Comparison of ENCODE assay signal across 23 mouse cellular contexts in the genomic region with DNA sequence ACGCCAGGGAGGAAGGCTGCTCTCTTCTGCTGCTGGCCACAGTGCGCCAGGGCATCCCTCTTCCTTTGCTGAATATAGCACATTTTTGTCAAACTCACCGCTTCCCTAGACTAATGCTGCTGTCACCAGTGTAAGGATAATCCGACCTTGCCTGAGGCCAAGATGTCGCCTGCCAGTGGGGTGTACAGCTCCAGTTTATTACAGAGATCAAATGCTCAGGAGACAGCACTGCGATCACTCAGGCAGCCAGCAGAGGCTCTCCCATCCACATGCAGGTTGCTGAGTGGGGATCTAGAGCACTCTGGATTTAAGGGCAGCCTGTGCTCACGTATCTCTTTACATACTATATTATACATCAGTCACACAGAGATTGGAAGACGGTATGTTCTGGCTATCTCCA. TPM values are rescaled to one million over a fixed set of nuclear protein-coding genes. Genes with fewer than 3 reads are reported as not detected.
DNase-seq lines count a peak whose midpoint lies in the region; ATAC-seq and TF ChIP-seq lines count a peak whose summit lies in the region.
"Had no signal": no experiment of that assay in that cellular context is flagged by ENCODE, and none has a peak within 500 bp of the region (broad histone marks: within the 10 kb centered on the region; RNA-seq: fewer than 3 reads in every experiment).

No protein-coding gene starts in this region.

- 0 out of 2 replicates have a peak, but pooled peaks have one; percentile 8 for ATAC-seq in forebrain, postnatal 0 days
- ATAC-seq in forebrain, embryonic 14.5 days = no peak
- ATAC-seq in hindbrain, embryonic 15.5 days (ENCODE audit: low FRiP score, low read depth) = 0 out of 2 replicates have a peak, but pooled peaks have one; percentile 15
- ATAC-seq in midbrain, postnatal 0 days (ENCODE audit: low FRiP score) = peak; percentile 55; the same call in 1 of the 2 replicates

- no peaks in the 10 kb centered on the region for H3K36me3 ChIP-seq in forebrain, postnatal 0 days (ENCODE audit: insufficient read depth)
- no peaks in the 10 kb centered on the region for H3K36me3 ChIP-seq in forebrain, embryonic 14.5 days (ENCODE audit: control insufficient read depth, insufficient read depth, low read length)
- H3K36me3 ChIP-seq in hindbrain, embryonic 15.5 days = no peaks in the 10 kb centered on the region
- H3K36me3 ChIP-seq in hindbrain, embryonic 10.5 days = no peaks in the 10 kb centered on the region
- H3K36me3 ChIP-seq in midbrain, postnatal 0 days (ENCODE audit: insufficient read depth, low read length) = no peaks in the 10 kb centered on the region
- H3K36me3 ChIP-seq: embryonic facial prominence, embryonic 12.5 days; heart, embryonic 15.5 days; limb, embryonic 10.5 days; liver, embryonic 15.5 days; neural tube, embryonic 13.5 days had no signal

- no peak for DNase-seq in forebrain, postnatal 0 days
- no peak for DNase-seq in forebrain, embryonic 14.5 days (ENCODE audit: low spot score)
- DNase-seq in hindbrain, embryonic 10.5 days (ENCODE audit: low spot score) = no peak
- peak; percentile 15 to 19 for DNase-seq in left cerebral cortex, postnatal 36 days (ENCODE audit: low spot score in 2 of 2)
- no peak for DNase-seq in left cerebral cortex, adult 11 months (ENCODE audit: low spot score)
- DNase-seq in midbrain, postnatal 0 days (ENCODE audit: low spot score) = no peak
- DNase-seq in adrenal gland, adult 8-10 months = no peak
- DNase-seq: adrenal gland, postnatal 25 days; cerebellum, adult 11-12 months; gastrocnemius, postnatal 10 days; heart, postnatal 36 days; kidney, adult 9 months; liver; lung, postnatal 4 days; thymus, adult 18-20 months; thymus, postnatal 36 days had no signal

- no peak overlapping the region for H3K4me2 ChIP-seq in forebrain, postnatal 0 days (ENCODE audit: low read depth)
- H3K4me2 ChIP-seq in forebrain, embryonic 14.5 days (ENCODE audit: low read length) = no peak overlapping the region
- H3K4me2 ChIP-seq in hindbrain, embryonic 15.5 days = no peak overlapping the region
- H3K4me2 ChIP-seq in midbrain, postnatal 0 days (ENCODE audit: low read depth, low read length, poor library complexity, severe bottlenecking) = no peak overlapping the region
- H3K4me2 ChIP-seq: embryonic facial prominence, embryonic 12.5 days; heart, embryonic 15.5 days; liver, embryonic 15.5 days; neural tube, embryonic 13.5 days had no signal

- intact Hi-C loops in left cerebral cortex, postnatal 36 days (cut with DNase I) = no loop called here

- H3K9me3 ChIP-seq in forebrain, postnatal 0 days (ENCODE audit: low read length) = no peaks in the 10 kb centered on the region
- H3K9me3 ChIP-seq in forebrain, embryonic 14.5 days (replicated peaks; ENCODE audit: control insufficient read depth, low read length) = no peaks in the 10 kb centered on the region
- H3K9me3 ChIP-seq in hindbrain, embryonic 15.5 days = no peaks in the 10 kb centered on the region
- no peaks in the 10 kb centered on the region for H3K9me3 ChIP-seq in hindbrain, embryonic 10.5 days
- no peaks in the 10 kb centered on the region for H3K9me3 ChIP-seq in midbrain, postnatal 0 days (ENCODE audit: low read length)
- H3K9me3 ChIP-seq: embryonic facial prominence, embryonic 12.5 days; heart, embryonic 15.5 days; limb, embryonic 10.5 days; liver, embryonic 15.5 days; neural tube, embryonic 13.5 days had no signal

- 73% methylated on average over 8 of the region's 8 CpGs for WGBS in forebrain, postnatal 0 days
- WGBS in forebrain, embryonic 14.5 days = 74% methylated on average over 8 of the region's 8 CpGs
- 72% methylated on average over 8 of the region's 8 CpGs for WGBS in hindbrain, embryonic 15.5 days
- WGBS in hindbrain, embryonic 10.5 days = 82% methylated on average over 8 of the region's 8 CpGs
- WGBS in midbrain, postnatal 0 days = 50% methylated on average over 8 of the region's 8 CpGs

- no peaks in the 10 kb centered on the region for H3K27me3 ChIP-seq in forebrain, postnatal 0 days (ENCODE audit: insufficient read depth, low read length)
- no peaks in the 10 kb centered on the region for H3K27me3 ChIP-seq in forebrain, embryonic 14.5 days (replicated peaks; ENCODE audit: control insufficient read depth, insufficient read depth, low read length)
- H3K27me3 ChIP-seq in hindbrain, embryonic 15.5 days = no peaks in the 10 kb centered on the region
- H3K27me3 ChIP-seq in hindbrain, embryonic 10.5 days (ENCODE audit: insufficient read depth, poor library complexity, severe bottlenecking) = no peaks in the 10 kb centered on the region
- no peaks in the 10 kb centered on the region for H3K27me3 ChIP-seq in midbrain, postnatal 0 days (ENCODE audit: insufficient read depth, low read length)
- H3K27me3 ChIP-seq: embryonic facial prominence, embryonic 12.5 days; heart, embryonic 15.5 days; liver, embryonic 15.5 days; neural tube, embryonic 13.5 days had no signal

- no peak overlapping the region for H3K4me3 ChIP-seq in forebrain, postnatal 0 days (ENCODE audit: low read depth, low read length)
- H3K4me3 ChIP-seq in forebrain, embryonic 14.5 days (ENCODE audit: low read depth, low read length) = no peak overlapping the region
- H3K4me3 ChIP-seq in hindbrain, embryonic 15.5 days = no peak overlapping the region
- no peak overlapping the region for H3K4me3 ChIP-seq in hindbrain, embryonic 10.5 days
- no peak overlapping the region for H3K4me3 ChIP-seq in midbrain, postnatal 0 days (ENCODE audit: low read depth, low read length)
- H3K4me3 ChIP-seq: embryonic facial prominence, embryonic 12.5 days; heart, embryonic 15.5 days; limb, embryonic 10.5 days; liver, embryonic 15.5 days; myocyte; neural tube, embryonic 13.5 days had no signal

- H3K9ac ChIP-seq in forebrain, postnatal 0 days = no peak overlapping the region
- H3K9ac ChIP-seq in forebrain, embryonic 14.5 days (ENCODE audit: low read length) = no peak overlapping the region
- H3K9ac ChIP-seq in hindbrain, embryonic 15.5 days = no peak overlapping the region
- H3K9ac ChIP-seq in midbrain, postnatal 0 days (replicated peaks; ENCODE audit: low read length, poor library complexity, severe bottlenecking) = no peak overlapping the region
- H3K9ac ChIP-seq: embryonic facial prominence, embryonic 12.5 days; heart, embryonic 15.5 days; liver, embryonic 15.5 days; neural tube, embryonic 13.5 days had no signal

- H3K4me1 ChIP-seq in forebrain, postnatal 0 days (ENCODE audit: insufficient read depth) = no peaks in the 10 kb centered on the region
- H3K4me1 ChIP-seq in forebrain, embryonic 14.5 days (ENCODE audit: control insufficient read depth, insufficient read depth, low read length) = no peaks in the 10 kb centered on the region
- H3K4me1 ChIP-seq in hindbrain, embryonic 15.5 days (replicated peaks) = no peaks in the 10 kb centered on the region; the same call in 1 of the 2 replicates
- no peaks in the 10 kb centered on the region for H3K4me1 ChIP-seq in hindbrain, embryonic 10.5 days (replicated peaks)
- no peaks in the 10 kb centered on the region for H3K4me1 ChIP-seq in midbrain, postnatal 0 days (ENCODE audit: insufficient read depth, low read length)
- H3K4me1 ChIP-seq: embryonic facial prominence, embryonic 12.5 days; heart, embryonic 15.5 days; limb, embryonic 10.5 days; liver, embryonic 15.5 days; neural tube, embryonic 13.5 days had no signal

- H3K27ac ChIP-seq in forebrain, postnatal 0 days (ENCODE audit: low read depth, low read length) = no peak overlapping the region
- H3K27ac ChIP-seq in forebrain, embryonic 14.5 days (ENCODE audit: low read depth, low read length) = no peak overlapping the region
- no peak overlapping the region for H3K27ac ChIP-seq in hindbrain, embryonic 15.5 days (replicated peaks)
- no peak overlapping the region for H3K27ac ChIP-seq in hindbrain, embryonic 10.5 days
- no peak overlapping the region for H3K27ac ChIP-seq in midbrain, postnatal 0 days (ENCODE audit: low read depth, low read length)
- H3K27ac ChIP-seq: embryonic facial prominence, embryonic 12.5 days; heart, embryonic 15.5 days; limb, embryonic 10.5 days; liver, embryonic 15.5 days; neural tube, embryonic 13.5 days had no signal

- peak; percentile 28; the same call in 1 of the 2 replicates for TF ChIP-seq CTCF in forebrain, postnatal 0 days (IDR thresholded peaks at IDR 0.05; ENCODE audit: low read depth)
- TF ChIP-seq CTCF in midbrain, postnatal 0 days (IDR thresholded peaks at IDR 0.05) = peak; percentile 51

RNA-seq across cellular contexts. Expression of gene Ccdc149, which starts 22.1 kb away (rescaled TPM):
- total RNA-seq in forebrain, postnatal 0 days (2014; rRNA removed) = 16.1 and 21.4 TPM in 2 replicates
- 13.4 and 16.0 TPM in 2 replicates for polyA plus RNA-seq in forebrain, postnatal 0 days (2015; fragmentation: Nextera tagmentation; extraction: Ambion mirVana)
- polyA plus RNA-seq in forebrain, embryonic 14.5 days (2014; fragmentation: Nextera tagmentation; extraction: Ambion mirVana) = 8.5 and 9.6 TPM in 2 replicates
- 13.2 and 14.3 TPM in 2 replicates for polyA plus RNA-seq in hindbrain, embryonic 15.5 days (2015; fragmentation: Nextera tagmentation; extraction: Ambion mirVana)
- 2.3 and 2.5 TPM in 2 replicates for polyA plus RNA-seq in hindbrain, embryonic 10.5 days (2016; fragmentation: Nextera tagmentation; extraction: Ambion mirVana)
- total RNA-seq in left cerebral cortex, postnatal 36 days (2021) = 10 to 100 TPM; 65.0 to 73.3 TPM
- total RNA-seq in midbrain, postnatal 0 days (2014; rRNA removed) = 19.9 and 21.2 TPM in 2 replicates
- 13.8 and 14.1 TPM in 2 replicates for polyA plus RNA-seq in midbrain, postnatal 0 days (2015; fragmentation: Nextera tagmentation; extraction: Ambion mirVana)
- 10 to 100 TPM in 3 of 4 experiments, 1 to 10 TPM in 1; 8.9 to 16.8 (median 13.3) TPM for total RNA-seq in adrenal gland, adult 8-10 months (2022)
- polyA plus RNA-seq: myocyte had no signal

Comparison
In these comparisons a context has a peak if more than half of its experiments do, and no peak if none do; other contexts are left out.
1. DNase-seq: peak in left cerebral cortex, postnatal 36 days (2 of 2); none in forebrain, postnatal 0 days (single experiment), forebrain, embryonic 14.5 days (single experiment), hindbrain, embryonic 10.5 days (single experiment), left cerebral cortex, adult 11 months (single experiment), midbrain, postnatal 0 days (single experiment) and adrenal gland, adult 8-10 months (single experiment).